Mouse (Mus musculus) brown adipose tissue, adult 24 weeks (tissue): ENCODE results near the gene Esrp2. TPM values are rescaled to one million over a fixed set of nuclear protein-coding genes. Genes with fewer than 3 reads are reported as not detected.

Source experiments
- H3K27ac ChIP-seq: fragments of 200-500 bp; replicated peaks from 2 replicates; pipeline ENCODE4 v1.5.1; 2012; ENCODE audit warnings: low read depth, mild to moderate bottlenecking, low read length
- H3K4me1 ChIP-seq: fragments of 200-500 bp; 2 replicates; pipeline ENCODE4 v1.6.1; 2012; ENCODE audit warnings: low read length, mixed read lengths; ENCODE audit not compliant: control insufficient read depth, insufficient read depth, insufficient read length
- H3K4me3 ChIP-seq: fragments of 200-500 bp; 2 replicates; pipeline ENCODE4 v1.5.1; 2012; ENCODE audit warnings: low read depth, mild to moderate bottlenecking, low read length, moderate library complexity; ENCODE audit not compliant: insufficient read depth
- polyA plus RNA-seq: library from polyadenylated mRNA; stranded (reverse); fragments of >200 nt; gene quantifications from 2 replicates; pipeline ENCODE4 v1.2.4, GENCODE M21; 2012; ENCODE audit not compliant: missing spikeins, insufficient read depth, insufficient read length

Gene Esrp2
- 0.63 and 1.5 TPM in 2 replicates for polyA plus RNA-seq

- Histone ChIP-seq H3K4me3 (peak within 1 kb of the TSS; percentile 81), H3K4me1 (peaks cover 12% of the 10 kb centered on the region), H3K27ac (0 out of 2 replicates have a peak within 1 kb of the TSS, but pooled peaks have one; percentile 63)
Observed at GRCm38 (mm10) chr8:106136156-106137130, at the start of gene Esrp2. Gene Esrp2, minus strand, starts transcription at chr8:106136974.

GRCm38 (mm10) chr8:106186394-106186793 is 49.6 kb upstream of the Esrp2 start:
- H3K4me1 ChIP-seq, result peaks cover 6% of the 10 kb centered on the region; the same call in 1 of the 2 replicates
- H3K4me3 ChIP-seq, result no peak overlapping the region
- H3K27ac ChIP-seq, result peak overlapping the region; percentile 55

GRCm38 (mm10) chr8:106185628-106186270 is 49.0 kb upstream of the Esrp2 start:
- peak overlapping the region; percentile 55 for H3K27ac ChIP-seq
- H3K4me1 ChIP-seq, result peaks cover 6% of the 10 kb centered on the region; the same call in 1 of the 2 replicates
- H3K4me3 ChIP-seq, result no peak overlapping the region

GRCm38 (mm10) chr8:106178428-106178827 is 41.7 kb upstream of the Esrp2 start:
- Histone ChIP-seq H3K4me1 (peaks cover 5% of the 10 kb centered on the region), H3K4me3 (no peak overlapping the region), H3K27ac (no peak overlapping the region)

GRCm38 (mm10) chr8:106177594-106177993 is 40.8 kb upstream of the Esrp2 start:
- no peak overlapping the region for H3K27ac ChIP-seq
- H3K4me1 ChIP-seq, result peaks cover 5% of the 10 kb centered on the region
- H3K4me3 ChIP-seq, result no peak overlapping the region

GRCm38 (mm10) chr8:106176891-106177290 is 40.1 kb upstream of the Esrp2 start:
- Histone ChIP-seq H3K4me1 (peaks cover 5% of the 10 kb centered on the region), H3K27ac (peak overlapping the region; percentile 8; the same call in 1 of the 2 replicates), H3K4me3 (no peak overlapping the region)

GRCm38 (mm10) chr8:106173566-106173965 is 36.8 kb upstream of the Esrp2 start:
- no peak overlapping the region for H3K27ac ChIP-seq
- H3K4me1 ChIP-seq, result peaks cover 5% of the 10 kb centered on the region
- no peak overlapping the region for H3K4me3 ChIP-seq

GRCm38 (mm10) chr8:106169934-106170480 is 33.2 kb upstream of the Esrp2 start:
- Histone ChIP-seq H3K4me3 (peak overlapping the region; percentile 79), H3K27ac (peak overlapping the region; percentile 87), H3K4me1 (no peaks in the 10 kb centered on the region)

- Histone ChIP-seq H3K27ac (peak overlapping the region; percentile 87), H3K4me1 (no peaks in the 10 kb centered on the region), H3K4me3 (peak overlapping the region; percentile 79)
Observed at GRCm38 (mm10) chr8:106169017-106169933, 32.5 kb upstream of the Esrp2 start.

GRCm38 (mm10) chr8:106168356-106169016 is 31.7 kb upstream of the Esrp2 start, which contains the start of gene Slc7a6:
Gene Slc7a6, plus strand, starts transcription at chr8:106168857.
- peak within 1 kb of the TSS; percentile 79 for H3K4me3 ChIP-seq
- H3K27ac ChIP-seq, result peak within 1 kb of the TSS; percentile 87
- no peaks in the 10 kb centered on the region; the same call in 1 of the 2 replicates for H3K4me1 ChIP-seq

GRCm38 (mm10) chr8:106165460-106165859 is 28.7 kb upstream of the Esrp2 start:
- Histone ChIP-seq H3K4me1 (no peaks in the 10 kb centered on the region; the same call in 1 of the 2 replicates), H3K4me3 (no peak overlapping the region), H3K27ac (no peak overlapping the region)

- H3K27ac ChIP-seq, result 0 out of 2 replicates have a peak overlapping the region, but pooled peaks have one; percentile 9
- H3K4me1 ChIP-seq, result no peaks in the 10 kb centered on the region; the same call in 1 of the 2 replicates
- H3K4me3 ChIP-seq, result no peak overlapping the region
Observed at GRCm38 (mm10) chr8:106163251-106163650, 26.5 kb upstream of the Esrp2 start.

GRCm38 (mm10) chr8:106159876-106160275 is 23.1 kb upstream of the Esrp2 start:
- H3K4me1 ChIP-seq, result no peaks in the 10 kb centered on the region; the same call in 1 of the 2 replicates
- 0 out of 2 replicates have a peak overlapping the region, but pooled peaks have one; percentile 13 for H3K27ac ChIP-seq
- no peak overlapping the region for H3K4me3 ChIP-seq
